Mouse (Mus musculus): ENCODE data around the gene Ptms.

- TF ChIP-seq POLR2A (IDR thresholded peaks at IDR 0.05; ENCODE audit: control insufficient read depth, extremely low read depth, insufficient read depth, low read length, poor library complexity) (no peak), CTCF (IDR thresholded peaks at IDR 0.05; ENCODE audit: borderline replicate concordance, control insufficient read depth, extremely low read depth, insufficient read depth, low read length, poor library complexity) (no peak)
These were observed 34.2 kb upstream of the Ptms start for GRCm38 (mm10) chr6:124953991-124954715.

Data from thymus, adult 2 months (tissue).